Mouse (Mus musculus) liver, postnatal 0 days (tissue): ENCODE results near the gene Swi5.

Experiments used
- CTCF ChIP-seq: sonication (generic); IDR thresholded peaks from 2 replicates; pipeline ENCODE4 v1.5.1; 2016; ENCODE audit warnings: antibody characterized with exemption, low read depth
- EP300 ChIP-seq: IDR thresholded peaks from 2 replicates; pipeline ENCODE4 v1.6.1; 2016; ENCODE audit warnings: antibody characterized with exemption, low read depth, mild to moderate bottlenecking

- TF ChIP-seq CTCF (no peak), EP300 (no peak)
Measured at GRCm38 (mm10) chr2:32311443-32312317, 23.8 kb upstream of the Swi5 start.
